In the genomic region with DNA sequence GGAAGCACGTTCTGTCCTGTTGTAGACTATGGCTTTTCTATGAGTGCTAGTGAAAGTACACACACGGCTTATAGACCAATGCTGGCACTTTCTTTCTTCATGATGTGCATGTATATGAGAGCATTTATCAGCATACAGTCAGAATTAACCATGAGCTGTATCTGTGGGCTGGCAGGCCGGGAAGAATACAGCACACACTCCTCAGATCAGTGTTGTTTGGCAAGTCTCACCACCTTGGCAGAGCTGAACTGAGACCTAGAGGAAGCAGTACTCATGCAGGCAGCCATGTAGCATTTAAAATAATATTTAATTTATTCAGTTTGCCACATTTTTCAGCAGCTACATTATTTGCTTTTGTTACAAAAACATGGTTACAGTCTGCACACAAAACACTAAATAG, we compare ENCODE assay signal across 19 mouse cellular contexts.
DNase-seq lines count a peak whose midpoint lies in the region; ATAC-seq and TF ChIP-seq lines count a peak whose summit lies in the region.
"Had no signal": no experiment of that assay in that cellular context is flagged by ENCODE, and none has a peak within 500 bp of the region (broad histone marks: within the 10 kb centered on the region; RNA-seq: fewer than 3 reads in every experiment).

No protein-coding gene starts in this region.

- H3K9ac ChIP-seq in intestine, embryonic 16.5 days (ENCODE audit: low read depth, low read length), result no peak overlapping the region
- no peak overlapping the region for H3K9ac ChIP-seq in intestine, postnatal 0 days (ENCODE audit: low read depth, low read length)
- H3K9ac ChIP-seq in forebrain, embryonic 16.5 days (replicated peaks; ENCODE audit: low read depth, low read length), result no peak overlapping the region
- H3K9ac ChIP-seq: hindbrain, embryonic 13.5 days; limb, embryonic 13.5 days; liver, embryonic 12.5 days; midbrain, embryonic 13.5 days had no signal

- peak; percentile 75 for ATAC-seq in cerebellum, adult (ENCODE audit: insufficient number of reproducible peaks, low FRiP score, low TSS enrichment)
- peak; percentile 65 for ATAC-seq in intestine, embryonic 16.5 days
- no peak for ATAC-seq in intestine, postnatal 0 days
- ATAC-seq in forebrain, embryonic 16.5 days, result peak; percentile 81; the same call in 1 of the 2 replicates
- no peak for ATAC-seq in monocyte, adult 5-6 weeks (replicated peaks; ENCODE audit: insufficient number of reproducible peaks, low FRiP score, low TSS enrichment, poor library complexity, severe bottlenecking)
- ATAC-seq: liver, embryonic 12.5 days; midbrain, embryonic 13.5 days had no signal

- H3K4me3 ChIP-seq in intestine, embryonic 16.5 days (ENCODE audit: low read length), result no peak overlapping the region
- no peak overlapping the region for H3K4me3 ChIP-seq in intestine, postnatal 0 days (ENCODE audit: low read depth, low read length)
- no peak overlapping the region for H3K4me3 ChIP-seq in forebrain, embryonic 16.5 days (replicated peaks; ENCODE audit: low read length)
- H3K4me3 ChIP-seq: hindbrain, embryonic 13.5 days; limb, embryonic 13.5 days; liver, embryonic 12.5 days; midbrain, embryonic 13.5 days had no signal

- WGBS in intestine, embryonic 16.5 days, result 73% methylated on average over 3 of the region's 3 CpGs
- 44% methylated on average over 3 of the region's 3 CpGs for WGBS in intestine, postnatal 0 days
- 67% methylated on average over 3 of the region's 3 CpGs for WGBS in forebrain, embryonic 16.5 days

- no peaks in the 10 kb centered on the region for H3K4me1 ChIP-seq in intestine, embryonic 16.5 days (ENCODE audit: control insufficient read depth, insufficient read depth, low read length)
- 0 out of 2 replicates have a peak, but pooled peaks cover 4% of the 10 kb centered on the region for H3K4me1 ChIP-seq in intestine, postnatal 0 days (replicated peaks; ENCODE audit: control insufficient read depth, insufficient read depth, low read length)
- peaks cover 5% of the 10 kb centered on the region for H3K4me1 ChIP-seq in forebrain, embryonic 16.5 days (replicated peaks; ENCODE audit: control insufficient read depth, insufficient read depth, low read length)
- H3K4me1 ChIP-seq: hindbrain, embryonic 13.5 days; limb, embryonic 13.5 days; liver, embryonic 12.5 days; midbrain, embryonic 13.5 days had no signal

- H3K27me3 ChIP-seq in intestine, embryonic 16.5 days (replicated peaks; ENCODE audit: control insufficient read depth, insufficient read depth, low read length), result no peaks in the 10 kb centered on the region
- H3K27me3 ChIP-seq in intestine, postnatal 0 days (replicated peaks; ENCODE audit: control insufficient read depth, insufficient read depth, low read length), result no peaks in the 10 kb centered on the region
- no peaks in the 10 kb centered on the region for H3K27me3 ChIP-seq in forebrain, embryonic 16.5 days (replicated peaks; ENCODE audit: control insufficient read depth, insufficient read depth, low read length)
- H3K27me3 ChIP-seq: hindbrain, embryonic 13.5 days; limb, embryonic 13.5 days; liver, embryonic 12.5 days; midbrain, embryonic 13.5 days had no signal

- DNase-seq in cerebellum, adult 11 months, result no peak
- DNase-seq in cerebellum, adult 9-10 months, result peak; percentile 61
- no peak for DNase-seq in kidney, postnatal 25 days
- DNase-seq: adrenal gland, postnatal 25 days; heart, postnatal 36 days; kidney, adult 2 months; lung, adult 18-20 months; lung, postnatal 10 days; thymus, postnatal 25 days had no signal

- no peak for TF ChIP-seq CTCF in intestine, postnatal 0 days (IDR thresholded peaks at IDR 0.05; ENCODE audit: low read depth)

- H3K36me3 ChIP-seq in intestine, embryonic 16.5 days (ENCODE audit: control insufficient read depth, insufficient read depth, low read length), result no peaks in the 10 kb centered on the region
- no peaks in the 10 kb centered on the region for H3K36me3 ChIP-seq in intestine, postnatal 0 days (ENCODE audit: control insufficient read depth, insufficient read depth)
- H3K36me3 ChIP-seq in forebrain, embryonic 16.5 days (ENCODE audit: control insufficient read depth, insufficient read depth), result no peaks in the 10 kb centered on the region
- H3K36me3 ChIP-seq: hindbrain, embryonic 13.5 days; limb, embryonic 13.5 days; liver, embryonic 12.5 days; midbrain, embryonic 13.5 days had no signal

- H3K27ac ChIP-seq in intestine, embryonic 16.5 days (ENCODE audit: low read length), result no peak overlapping the region
- H3K27ac ChIP-seq in intestine, postnatal 0 days (ENCODE audit: low read depth, low read length), result no peak overlapping the region
- no peak overlapping the region for H3K27ac ChIP-seq in forebrain, embryonic 16.5 days (ENCODE audit: low read length)
- H3K27ac ChIP-seq: hindbrain, embryonic 13.5 days; kidney, postnatal 0 days; limb, embryonic 13.5 days; liver, embryonic 12.5 days; midbrain, embryonic 13.5 days had no signal

- H3K4me2 ChIP-seq in intestine, embryonic 16.5 days (ENCODE audit: low read depth, low read length), result no peak overlapping the region
- H3K4me2 ChIP-seq in intestine, postnatal 0 days (replicated peaks; ENCODE audit: low read depth), result no peak overlapping the region; the same call in 1 of the 2 replicates
- H3K4me2 ChIP-seq in forebrain, embryonic 16.5 days (ENCODE audit: low read length), result no peak overlapping the region
- H3K4me2 ChIP-seq: hindbrain, embryonic 13.5 days; limb, embryonic 13.5 days; liver, embryonic 12.5 days; midbrain, embryonic 13.5 days had no signal

- H3K9me3 ChIP-seq in intestine, embryonic 16.5 days (ENCODE audit: control insufficient read depth, low read length), result no peaks in the 10 kb centered on the region
- no peaks in the 10 kb centered on the region for H3K9me3 ChIP-seq in intestine, postnatal 0 days (ENCODE audit: control insufficient read depth)
- H3K9me3 ChIP-seq in forebrain, embryonic 16.5 days (ENCODE audit: control insufficient read depth, low read length), result no peaks in the 10 kb centered on the region
- H3K9me3 ChIP-seq: hindbrain, embryonic 13.5 days; limb, embryonic 13.5 days; liver, embryonic 12.5 days; midbrain, embryonic 13.5 days had no signal

Comparison
In these comparisons a context has a peak if more than half of its experiments do, and no peak if none do; other contexts are left out.
1. ATAC-seq: peak in cerebellum, adult (single experiment), intestine, embryonic 16.5 days (single experiment) and forebrain, embryonic 16.5 days (single experiment); none in intestine, postnatal 0 days (single experiment) and monocyte, adult 5-6 weeks (single experiment).